Mouse (Mus musculus) heart, postnatal 0 days (tissue): Measurements from ENCODE around the gene Vsir. TPM values are rescaled to one million over a fixed set of nuclear protein-coding genes. Genes with fewer than 3 reads are reported as not detected.

Source experiments
- ATAC-seq: fragments of 200-750 bp; cut with Nextera tagmentation; 2 replicates; pipeline ENCODE4 v1.8.0; 2017; ENCODE audit warnings: low read depth, moderate number of reproducible peaks, moderate library complexity; ENCODE audit not compliant: insufficient read depth
- DNase-seq: peaks from one replicate; pipeline ENCODE4 v3.0.0-alpha.2; 2016; ENCODE audit warnings: low spot score
- H3K27ac ChIP-seq: fragments of 300-500 bp; sonication (generic); 2 replicates; pipeline ENCODE4 v1.5.1; 2014; ENCODE audit warnings: low read depth, mild to moderate bottlenecking
- H3K27me3 ChIP-seq: fragments of 300-500 bp; sonication (generic); 2 replicates; pipeline ENCODE4 v1.6.1; 2014; ENCODE audit warnings: low read length, mixed read lengths; ENCODE audit not compliant: control insufficient read depth, insufficient read depth
- H3K36me3 ChIP-seq: fragments of 300-500 bp; sonication (generic); replicated peaks from 2 replicates; pipeline ENCODE4 v1.6.1; 2014; ENCODE audit warnings: low read length, mixed read lengths; ENCODE audit not compliant: control insufficient read depth, insufficient read depth
- H3K4me1 ChIP-seq: fragments of 300-500 bp; sonication (generic); 2 replicates; pipeline ENCODE4 v1.6.1; 2014; ENCODE audit warnings: antibody characterized with exemption; ENCODE audit not compliant: control insufficient read depth, insufficient read depth
- H3K4me2 ChIP-seq: fragments of 300-500 bp; sonication (generic); 2 replicates; pipeline ENCODE4 v1.6.1; 2014; ENCODE audit warnings: low read depth, mild to moderate bottlenecking, low read length, moderate library complexity
- H3K4me3 ChIP-seq: fragments of 300-500 bp; sonication (generic); 2 replicates; pipeline ENCODE4 v1.5.1; 2014; ENCODE audit warnings: low read depth, low read length
- H3K9ac ChIP-seq: fragments of 300-500 bp; sonication (generic); replicated peaks from 2 replicates; pipeline ENCODE4 v1.6.1; 2014; ENCODE audit warnings: low read depth, low read length, mixed read lengths
- H3K9me3 ChIP-seq: fragments of 300-500 bp; sonication (generic); replicated peaks from 2 replicates; pipeline ENCODE4 v1.6.1; 2016; ENCODE audit warnings: low read length; ENCODE audit not compliant: control insufficient read depth
- CTCF ChIP-seq: IDR thresholded peaks from 2 replicates; pipeline ENCODE4 v1.5.1; 2016; ENCODE audit warnings: antibody characterized with exemption, control low read depth, low read depth
- EP300 ChIP-seq: IDR thresholded peaks from 2 replicates; pipeline ENCODE4 v1.6.1; 2016; ENCODE audit warnings: antibody characterized with exemption, low read depth
- WGBS: fragments of 180-500 bp; shearing (Covaris S2); extraction: QIAGEN DNeasy Blood & Tissue Kit; methylation state at CpG from one replicate; pipeline ENCODE4 v1.1.7; 2014; 5-methylcytosine and 5-hydroxymethylcytosine counted together
- polyA plus RNA-seq: library from polyadenylated mRNA; unstranded; fragments of >200 nt; fragmentation: Nextera tagmentation; extraction: Ambion mirVana; gene quantifications from 2 replicates; pipeline ENCODE4 v1.2.1, GENCODE M21; 2015
- total RNA-seq: library from RNA; depleted of rRNA; stranded (reverse); fragments of >200 nt; gene quantifications from 2 replicates; pipeline ENCODE4 v1.2.3, GENCODE M21; 2014; ENCODE audit warnings: low replicate concordance

Gene Vsir
- total and polyA plus RNA-seq, 2 experiments from 2014 or later, result 4.6 to 117 TPM

GRCm38 (mm10) chr10:60361615-60362309 lies 15.1 kb downstream of the Vsir start:
- TF ChIP-seq EP300 (no peak), CTCF (no peak)
- no peak overlapping the region for H3K4me2 ChIP-seq
- 66% methylated on average over 12 of the region's 12 CpGs for WGBS

GRCm38 (mm10) chr10:60362310-60362628 lies 15.6 kb downstream of the Vsir start:
- no peak overlapping the region for H3K4me3 ChIP-seq
- WGBS, result 61% methylated on average over 2 of the region's 2 CpGs
- no peaks in the 10 kb centered on the region for H3K4me1 ChIP-seq
- TF ChIP-seq CTCF, result no peak
- TF ChIP-seq EP300, result no peak
- no peak overlapping the region for H3K4me2 ChIP-seq
- no peaks in the 10 kb centered on the region for H3K9me3 ChIP-seq
- H3K27ac ChIP-seq, result 0 out of 2 replicates have a peak overlapping the region, but pooled peaks have one; percentile 22
- H3K36me3 ChIP-seq, result no peaks in the 10 kb centered on the region
- DNase-seq, result no peak
- no peak overlapping the region for H3K9ac ChIP-seq
- H3K27me3 ChIP-seq, result no peaks in the 10 kb centered on the region
- ATAC-seq, result no peak

More at GRCm38 (mm10) chr10:60361615-60362309, 15.1 kb downstream of the Vsir start:
- Histone ChIP-seq H3K27me3 (no peaks in the 10 kb centered on the region), H3K9ac (no peak overlapping the region), H3K4me1 (no peaks in the 10 kb centered on the region), H3K9me3 (no peaks in the 10 kb centered on the region), H3K27ac (0 out of 2 replicates have a peak overlapping the region, but pooled peaks have one; percentile 22), H3K36me3 (no peaks in the 10 kb centered on the region), H3K4me3 (no peak overlapping the region)
- ATAC-seq (no peak), DNase-seq (no peak)

GRCm38 (mm10) chr10:60363426-60363825 lies 16.8 kb downstream of the Vsir start:
- Histone ChIP-seq H3K27me3 (no peaks in the 10 kb centered on the region), H3K36me3 (no peaks in the 10 kb centered on the region), H3K4me1 (no peaks in the 10 kb centered on the region), H3K4me3 (no peak overlapping the region), H3K9me3 (no peaks in the 10 kb centered on the region), H3K9ac (no peak overlapping the region), H3K27ac (no peak overlapping the region), H3K4me2 (no peak overlapping the region)
- ATAC-seq, result no peak
- WGBS, result 59% methylated on average over 6 of the region's 6 CpGs
- no peak for DNase-seq
- TF ChIP-seq CTCF (no peak), EP300 (no peak)

- no peak for ATAC-seq
- no peaks in the 10 kb centered on the region for H3K27me3 ChIP-seq
- DNase-seq, result no peak
- no peak overlapping the region for H3K9ac ChIP-seq
- no peaks in the 10 kb centered on the region for H3K36me3 ChIP-seq
- H3K4me3 ChIP-seq, result no peak overlapping the region
- no peak overlapping the region for H3K27ac ChIP-seq
- H3K9me3 ChIP-seq, result no peaks in the 10 kb centered on the region
- no peak overlapping the region for H3K4me2 ChIP-seq
- no peak for TF ChIP-seq CTCF
- TF ChIP-seq EP300, result no peak
- 72% methylated on average over 2 of the region's 2 CpGs for WGBS
- no peaks in the 10 kb centered on the region; the same call in 1 of the 2 replicates for H3K4me1 ChIP-seq
Measured at GRCm38 (mm10) chr10:60367145-60367544, 20.5 kb downstream of the Vsir start.

GRCm38 (mm10) chr10:60367904-60368303 lies 21.3 kb downstream of the Vsir start:
- Histone ChIP-seq H3K4me3 (no peak overlapping the region), H3K27me3 (no peaks in the 10 kb centered on the region), H3K36me3 (no peaks in the 10 kb centered on the region), H3K4me2 (no peak overlapping the region), H3K9me3 (no peaks in the 10 kb centered on the region), H3K9ac (no peak overlapping the region), H3K27ac (no peak overlapping the region), H3K4me1 (no peaks in the 10 kb centered on the region; the same call in 1 of the 2 replicates)
- WGBS, result 60% methylated on average over 4 of the region's 4 CpGs
- no peak for TF ChIP-seq EP300
- no peak for TF ChIP-seq CTCF
- DNase-seq, result no peak
- ATAC-seq, result no peak

DNA sequence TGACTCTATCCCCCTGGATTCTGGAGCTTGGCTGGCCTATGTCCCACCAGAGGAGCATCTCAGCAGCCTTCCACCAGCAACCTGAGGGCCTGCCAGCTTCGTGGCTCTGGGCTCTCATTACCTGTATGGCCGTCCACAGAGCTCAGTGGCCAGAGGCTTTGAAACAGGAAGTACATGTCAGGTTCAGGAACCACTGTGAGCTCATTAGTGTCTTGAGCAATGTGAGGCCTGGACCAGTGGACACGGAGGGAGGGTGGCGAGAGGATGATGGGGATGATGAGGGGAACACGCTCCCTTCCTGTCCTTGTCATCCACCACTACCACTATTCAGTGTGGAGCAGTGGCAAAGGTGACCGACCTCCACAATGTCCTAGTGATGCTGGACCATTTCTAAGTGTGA lies 22.8 kb downstream of the Vsir start:
- no peak overlapping the region for H3K9ac ChIP-seq
- no peak for TF ChIP-seq EP300
- TF ChIP-seq CTCF, result no peak
- peaks cover 3% of the 10 kb centered on the region; the same call in 1 of the 2 replicates for H3K4me1 ChIP-seq
- no peaks in the 10 kb centered on the region for H3K27me3 ChIP-seq
- 80% methylated on average over 6 of the region's 6 CpGs for WGBS
- no peak overlapping the region for H3K4me2 ChIP-seq
- ATAC-seq (no peak), DNase-seq (no peak)
- H3K27ac ChIP-seq, result no peak overlapping the region
- no peaks in the 10 kb centered on the region for H3K9me3 ChIP-seq
- no peak overlapping the region for H3K4me3 ChIP-seq
- no peaks in the 10 kb centered on the region for H3K36me3 ChIP-seq
